Mouse (Mus musculus): ENCODE measurements around the gene Hmgb1. TPM values are rescaled to one million over a fixed set of nuclear protein-coding genes. Genes with fewer than 3 reads are reported as not detected.

Hmgb1 gene
- polyA plus RNA-seq, 1 experiment, result 231 TPM

- Histone ChIP-seq H3K27ac (ENCODE audit: control insufficient read depth, insufficient read depth, low read depth, low read length, poor library complexity) (peak overlapping the region; percentile 99), H3K4me3 (replicated peaks; ENCODE audit: control insufficient read depth, low read depth, low read length) (peak overlapping the region; percentile 76), H3K4me1 (ENCODE audit: control insufficient read depth, insufficient read depth, low read length) (no peaks in the 10 kb centered on the region; the same call in 1 of the 2 replicates)
- TF ChIP-seq CTCF (IDR thresholded peaks at IDR 0.05; ENCODE audit: control insufficient read depth, insufficient read depth, low read length) (0 out of 2 replicates have a peak, but pooled peaks have one; percentile 4), POLR2A (IDR thresholded peaks at IDR 0.05; ENCODE audit: borderline replicate concordance, control insufficient read depth, low read depth, low read length) (peak; percentile 95)
- WGBS, result 2% methylated on average over 110 of the region's 110 CpGs
These were observed 131.6 kb downstream of the Hmgb1 start for GRCm38 (mm10) chr5:149052421-149053338.

- peak overlapping the region; percentile 96 for H3K4me3 ChIP-seq (replicated peaks; ENCODE audit: control insufficient read depth, low read depth, low read length)
- TF ChIP-seq POLR2A (IDR thresholded peaks at IDR 0.05; ENCODE audit: borderline replicate concordance, control insufficient read depth, low read depth, low read length), result peak; percentile 64; the same call in 1 of the 2 replicates
- no peak for TF ChIP-seq CTCF (IDR thresholded peaks at IDR 0.05; ENCODE audit: control insufficient read depth, insufficient read depth, low read length)
- WGBS, result 2% methylated on average over 97 of the region's 120 CpGs
These were observed 132.5 kb downstream of the Hmgb1 start for GRCm38 (mm10) chr5:149051571-149052420.

GRCm38 (mm10) chr5:149051194-149051570 lies 133.1 kb downstream of the Hmgb1 start:
- Histone ChIP-seq H3K27ac (ENCODE audit: control insufficient read depth, insufficient read depth, low read depth, low read length, poor library complexity) (peak overlapping the region; percentile 99), H3K4me3 (replicated peaks; ENCODE audit: control insufficient read depth, low read depth, low read length) (peak overlapping the region; percentile 96), H3K4me1 (ENCODE audit: control insufficient read depth, insufficient read depth, low read length) (no peaks in the 10 kb centered on the region; the same call in 1 of the 2 replicates)
- 0 out of 2 replicates have a peak, but pooled peaks have one; percentile 21 for TF ChIP-seq POLR2A (IDR thresholded peaks at IDR 0.05; ENCODE audit: borderline replicate concordance, control insufficient read depth, low read depth, low read length)
- no peak for TF ChIP-seq CTCF (IDR thresholded peaks at IDR 0.05; ENCODE audit: control insufficient read depth, insufficient read depth, low read length)
- WGBS, result under 1% methylated on average over 27 of the region's 27 CpGs

More at GRCm38 (mm10) chr5:149051571-149052420, 132.5 kb downstream of the Hmgb1 start:
- peak overlapping the region; percentile 99 for H3K27ac ChIP-seq (ENCODE audit: control insufficient read depth, insufficient read depth, low read depth, low read length, poor library complexity)
- H3K4me1 ChIP-seq (ENCODE audit: control insufficient read depth, insufficient read depth, low read length), result no peaks in the 10 kb centered on the region; the same call in 1 of the 2 replicates

DNA sequence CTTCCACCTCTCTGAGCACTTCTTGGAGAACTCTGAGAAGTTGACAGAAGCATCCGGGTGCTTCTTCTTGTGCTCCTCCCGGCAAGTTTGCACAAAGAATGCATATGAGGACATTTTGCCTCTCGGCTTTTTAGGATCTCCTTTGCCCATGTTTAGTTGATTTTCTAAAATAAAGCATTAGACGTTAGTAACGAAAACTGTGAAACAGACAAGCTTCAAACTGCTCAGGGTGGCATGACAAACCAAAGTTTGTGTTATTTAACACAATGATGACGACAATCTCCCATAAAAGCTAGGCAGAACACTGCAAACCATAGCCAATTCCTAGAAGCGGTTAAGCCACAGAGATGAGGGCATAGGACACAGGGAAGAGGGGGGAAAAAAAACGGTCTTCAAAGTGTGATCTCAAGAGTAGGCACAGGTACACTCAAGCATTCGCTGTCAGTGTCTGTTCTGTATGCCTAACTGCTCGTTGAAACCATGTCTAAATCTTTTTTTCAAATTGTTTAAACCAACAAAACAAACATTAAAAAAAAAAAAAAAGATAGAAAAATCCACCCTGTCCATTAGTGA lies 133.6 kb downstream of the Hmgb1 start:
- TF ChIP-seq POLR2A (IDR thresholded peaks at IDR 0.05; ENCODE audit: borderline replicate concordance, control insufficient read depth, low read depth, low read length) (no peak), CTCF (IDR thresholded peaks at IDR 0.05; ENCODE audit: control insufficient read depth, insufficient read depth, low read length) (no peak)
- Histone ChIP-seq H3K4me1 (ENCODE audit: control insufficient read depth, insufficient read depth, low read length) (no peaks in the 10 kb centered on the region; the same call in 1 of the 2 replicates), H3K4me3 (replicated peaks; ENCODE audit: control insufficient read depth, low read depth, low read length) (peak overlapping the region; percentile 96), H3K27ac (ENCODE audit: control insufficient read depth, insufficient read depth, low read depth, low read length, poor library complexity) (peak overlapping the region; percentile 99)
- 4% methylated on average over 10 of the region's 10 CpGs for WGBS

- 27% methylated on average over 3 of the region's 3 CpGs for WGBS
- Histone ChIP-seq H3K4me1 (ENCODE audit: control insufficient read depth, insufficient read depth, low read length) (no peaks in the 10 kb centered on the region; the same call in 1 of the 2 replicates), H3K4me3 (replicated peaks; ENCODE audit: control insufficient read depth, low read depth, low read length) (no peak overlapping the region), H3K27ac (ENCODE audit: control insufficient read depth, insufficient read depth, low read depth, low read length, poor library complexity) (no peak overlapping the region)
- TF ChIP-seq CTCF (IDR thresholded peaks at IDR 0.05; ENCODE audit: control insufficient read depth, insufficient read depth, low read length) (no peak), POLR2A (IDR thresholded peaks at IDR 0.05; ENCODE audit: borderline replicate concordance, control insufficient read depth, low read depth, low read length) (no peak)
These were observed 134.9 kb downstream of the Hmgb1 start for GRCm38 (mm10) chr5:149049435-149049834.

DNA sequence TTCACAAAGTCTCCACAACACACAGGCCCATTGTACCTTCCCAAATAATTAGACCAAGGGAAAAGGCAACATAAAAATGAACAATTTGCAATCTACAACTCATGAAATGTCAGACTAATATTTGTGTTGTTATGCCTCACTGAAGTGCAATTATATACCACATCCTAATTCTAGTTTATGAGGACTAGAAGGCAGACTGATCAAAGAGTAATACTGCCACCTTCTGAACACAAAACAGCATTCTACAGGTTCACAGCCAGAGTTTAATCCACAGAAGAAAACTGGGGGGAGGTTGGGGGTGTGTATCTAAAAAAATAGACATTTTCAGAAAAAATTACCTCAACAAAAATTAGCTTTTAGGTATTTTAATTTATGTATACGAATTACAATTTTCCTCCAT lies 135.3 kb downstream of the Hmgb1 start:
- no peak for TF ChIP-seq CTCF (IDR thresholded peaks at IDR 0.05; ENCODE audit: control insufficient read depth, insufficient read depth, low read length)
- no peak for TF ChIP-seq POLR2A (IDR thresholded peaks at IDR 0.05; ENCODE audit: borderline replicate concordance, control insufficient read depth, low read depth, low read length)
- Histone ChIP-seq H3K4me3 (replicated peaks; ENCODE audit: control insufficient read depth, low read depth, low read length) (no peak overlapping the region), H3K4me1 (ENCODE audit: control insufficient read depth, insufficient read depth, low read length) (no peaks in the 10 kb centered on the region; the same call in 1 of the 2 replicates), H3K27ac (ENCODE audit: control insufficient read depth, insufficient read depth, low read depth, low read length, poor library complexity) (no peak overlapping the region)
- WGBS, result 82% methylated on average over 1 of the region's 1 CpGs

GRCm38 (mm10) chr5:149046650-149047049 lies 137.6 kb downstream of the Hmgb1 start:
- Histone ChIP-seq H3K4me3 (replicated peaks; ENCODE audit: control insufficient read depth, low read depth, low read length) (no peak overlapping the region), H3K4me1 (ENCODE audit: control insufficient read depth, insufficient read depth, low read length) (no peaks in the 10 kb centered on the region), H3K27ac (ENCODE audit: control insufficient read depth, insufficient read depth, low read depth, low read length, poor library complexity) (no peak overlapping the region)
- TF ChIP-seq CTCF (IDR thresholded peaks at IDR 0.05; ENCODE audit: control insufficient read depth, insufficient read depth, low read length) (no peak), POLR2A (IDR thresholded peaks at IDR 0.05; ENCODE audit: borderline replicate concordance, control insufficient read depth, low read depth, low read length) (no peak)
- 88% methylated on average over 9 of the region's 9 CpGs for WGBS

All from bone marrow, adult 2 months (tissue).